Mouse (Mus musculus): ENCODE results near the gene 4930535I16Rik. TPM values are rescaled to one million over a fixed set of nuclear protein-coding genes. Genes with fewer than 3 reads are reported as not detected.
"Not testable (repeated sequence)": the region's sequence is repeated elsewhere in the genome, so short reads cannot be mapped to it uniquely, and the experiment has no call there.

The 4930535I16Rik gene
- not detected in 2 replicates for polyA plus RNA-seq (2016; fragmentation: Nextera tagmentation; extraction: Ambion mirVana)

DNA sequence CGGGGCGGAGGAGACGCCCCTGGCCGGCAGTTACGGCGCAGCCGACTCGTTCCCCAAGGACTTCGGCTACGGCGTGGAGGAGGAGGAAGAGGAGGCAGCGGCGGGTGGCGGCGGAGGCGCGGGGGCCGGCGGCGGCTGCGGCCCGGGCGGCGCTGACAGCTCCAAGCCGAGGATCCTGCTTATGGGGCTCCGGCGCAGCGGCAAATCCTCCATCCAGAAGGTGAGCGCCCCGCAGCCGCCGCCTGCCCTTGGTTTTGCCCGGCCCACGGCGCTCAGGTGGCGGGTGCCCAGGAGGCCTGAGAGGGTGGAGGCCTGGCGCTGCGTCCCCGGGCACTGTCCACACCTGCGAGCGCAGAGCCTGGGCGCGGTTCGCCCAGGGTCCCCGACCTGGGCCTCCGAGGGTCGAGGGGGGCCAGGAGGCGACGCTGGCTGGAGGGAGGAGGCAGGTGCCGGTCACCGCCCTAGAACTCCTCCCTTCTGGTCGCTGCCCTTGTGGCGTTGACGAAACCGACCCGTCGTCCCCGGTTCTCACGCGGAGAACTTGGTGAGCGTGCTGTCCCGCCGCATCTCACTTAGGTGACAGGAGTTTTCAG is at the start of gene 4930535I16Rik:
Gene 4930535I16Rik (minus strand): TSS at position 475 of the 593 bp plus-strand sequence.
- H3K4me1 ChIP-seq = peaks cover 26% of the 10 kb centered on the region
- WGBS = under 1% methylated on average over 54 of the region's 63 CpGs
- peak; percentile 58 for DNase-seq (ENCODE audit: low spot score)
- H3K9me3 ChIP-seq (replicated peaks) = no peaks in the 10 kb centered on the region
- H3K36me3 ChIP-seq = peaks cover 43% of the 10 kb centered on the region
- H3K27ac ChIP-seq = peak within 1 kb of the TSS; percentile 91
- H3K4me3 ChIP-seq = peak within 1 kb of the TSS; percentile 95
- no peaks in the 10 kb centered on the region for H3K27me3 ChIP-seq (ENCODE audit: low read depth, poor library complexity, severe bottlenecking)

DNA sequence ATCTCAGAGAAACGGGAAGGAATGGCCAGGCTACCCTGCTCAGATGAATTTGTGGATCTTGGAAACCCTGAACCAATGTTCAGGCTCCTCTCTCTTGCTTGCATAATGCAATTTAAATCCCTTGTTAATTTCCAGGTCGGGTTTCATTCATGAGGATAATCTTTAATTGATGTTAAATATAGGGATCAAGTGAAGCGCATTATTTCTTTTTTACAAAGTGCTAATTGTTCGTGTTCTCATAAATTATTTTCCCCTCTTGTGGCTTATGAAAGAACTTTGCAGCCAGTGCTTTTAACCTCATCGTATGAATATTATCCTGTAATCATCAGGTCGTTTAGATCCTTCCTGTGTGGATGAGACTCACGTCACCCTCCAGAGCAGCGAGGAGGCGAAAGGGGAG is 44.9 kb upstream of the 4930535I16Rik start:
- 80% methylated on average over 9 of the region's 9 CpGs for WGBS
- Histone ChIP-seq H3K9me3 (replicated peaks) (no peaks in the 10 kb centered on the region), H3K27ac (no peak overlapping the region), H3K27me3 (ENCODE audit: low read depth, poor library complexity, severe bottlenecking) (peaks cover 33% of the 10 kb centered on the region), H3K36me3 (no peaks in the 10 kb centered on the region), H3K4me1 (peaks cover 10% of the 10 kb centered on the region), H3K4me3 (no peak overlapping the region)
- DNase-seq (ENCODE audit: low spot score) = no peak

DNA sequence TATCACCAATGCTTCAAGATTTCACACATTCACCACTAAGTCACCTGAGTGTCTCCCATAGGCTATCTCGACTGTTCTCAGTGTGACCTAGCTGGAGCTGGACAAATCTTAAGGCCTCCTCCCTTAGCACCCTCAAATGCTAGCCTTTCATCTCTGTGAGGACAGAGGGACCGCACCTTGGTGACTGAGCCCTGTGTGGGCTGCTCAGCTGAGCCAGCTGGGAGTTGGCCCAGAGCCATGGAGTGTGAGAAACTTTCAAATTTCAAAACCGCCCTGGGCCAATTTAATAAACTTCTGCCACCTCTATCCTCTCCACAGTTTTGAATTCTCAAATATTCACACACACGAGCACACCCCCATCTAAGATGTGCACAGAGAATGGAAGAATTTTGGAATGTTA is 43.1 kb upstream of the 4930535I16Rik start:
- Histone ChIP-seq H3K27me3 (ENCODE audit: low read depth, poor library complexity, severe bottlenecking) (peaks cover 50% of the 10 kb centered on the region), H3K27ac (no peak overlapping the region), H3K36me3 (no peaks in the 10 kb centered on the region), H3K4me1 (peaks cover 15% of the 10 kb centered on the region), H3K4me3 (no peak overlapping the region), H3K9me3 (replicated peaks) (no peaks in the 10 kb centered on the region)
- no peak for DNase-seq (ENCODE audit: low spot score)
- 77% methylated on average over 4 of the region's 4 CpGs for WGBS

DNA sequence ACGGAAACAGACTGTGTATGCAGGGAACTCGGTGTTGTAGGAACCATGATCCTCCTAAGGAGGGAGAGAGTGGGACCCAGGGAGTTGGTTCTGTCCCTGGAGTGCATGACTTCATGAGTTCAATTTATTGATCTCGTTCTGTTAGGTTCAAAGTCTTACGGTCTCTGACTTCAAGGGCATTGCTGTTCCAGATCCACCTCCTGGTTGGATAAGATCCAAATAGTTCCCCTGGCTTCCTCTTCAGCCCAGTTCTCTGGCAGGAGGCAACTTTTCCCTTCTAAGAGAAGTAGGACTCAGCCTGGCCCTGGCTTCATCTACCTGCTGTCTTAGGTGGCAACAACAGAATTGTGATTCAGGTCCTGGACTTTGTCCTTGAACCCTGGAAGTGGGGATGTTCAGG is 40.1 kb upstream of the 4930535I16Rik start:
- Histone ChIP-seq H3K4me1 (peaks cover 15% of the 10 kb centered on the region), H3K9me3 (replicated peaks) (no peaks in the 10 kb centered on the region), H3K4me3 (no peak overlapping the region), H3K27me3 (ENCODE audit: low read depth, poor library complexity, severe bottlenecking) (peaks cover 50% of the 10 kb centered on the region), H3K27ac (no peak overlapping the region), H3K36me3 (no peaks in the 10 kb centered on the region)
- 74% methylated on average over 4 of the region's 4 CpGs for WGBS
- no peak for DNase-seq (ENCODE audit: low spot score)

DNA sequence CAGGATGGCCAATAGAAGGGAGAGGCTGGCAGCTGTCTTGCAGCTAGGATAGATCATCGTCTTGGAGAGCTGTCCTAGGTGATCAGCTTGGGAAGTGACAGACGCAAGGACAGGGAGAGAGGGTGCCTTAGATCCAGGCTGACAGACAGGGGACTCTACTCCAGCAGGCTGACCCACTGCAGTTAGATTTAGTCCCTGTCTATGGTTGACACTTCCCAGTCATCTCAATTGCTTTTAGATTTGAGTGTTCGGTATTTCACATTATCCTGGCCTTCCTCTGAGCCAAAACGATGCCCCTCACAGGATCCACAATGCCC is 39.6 kb upstream of the 4930535I16Rik start:
- H3K36me3 ChIP-seq = no peaks in the 10 kb centered on the region
- WGBS = 58% methylated on average over 4 of the region's 4 CpGs
- H3K27me3 ChIP-seq (ENCODE audit: low read depth, poor library complexity, severe bottlenecking) = peaks cover 50% of the 10 kb centered on the region
- no peak for DNase-seq (ENCODE audit: low spot score)
- H3K4me1 ChIP-seq = peaks cover 15% of the 10 kb centered on the region
- no peak overlapping the region for H3K27ac ChIP-seq
- H3K9me3 ChIP-seq (replicated peaks) = no peaks in the 10 kb centered on the region
- H3K4me3 ChIP-seq = no peak overlapping the region

DNA sequence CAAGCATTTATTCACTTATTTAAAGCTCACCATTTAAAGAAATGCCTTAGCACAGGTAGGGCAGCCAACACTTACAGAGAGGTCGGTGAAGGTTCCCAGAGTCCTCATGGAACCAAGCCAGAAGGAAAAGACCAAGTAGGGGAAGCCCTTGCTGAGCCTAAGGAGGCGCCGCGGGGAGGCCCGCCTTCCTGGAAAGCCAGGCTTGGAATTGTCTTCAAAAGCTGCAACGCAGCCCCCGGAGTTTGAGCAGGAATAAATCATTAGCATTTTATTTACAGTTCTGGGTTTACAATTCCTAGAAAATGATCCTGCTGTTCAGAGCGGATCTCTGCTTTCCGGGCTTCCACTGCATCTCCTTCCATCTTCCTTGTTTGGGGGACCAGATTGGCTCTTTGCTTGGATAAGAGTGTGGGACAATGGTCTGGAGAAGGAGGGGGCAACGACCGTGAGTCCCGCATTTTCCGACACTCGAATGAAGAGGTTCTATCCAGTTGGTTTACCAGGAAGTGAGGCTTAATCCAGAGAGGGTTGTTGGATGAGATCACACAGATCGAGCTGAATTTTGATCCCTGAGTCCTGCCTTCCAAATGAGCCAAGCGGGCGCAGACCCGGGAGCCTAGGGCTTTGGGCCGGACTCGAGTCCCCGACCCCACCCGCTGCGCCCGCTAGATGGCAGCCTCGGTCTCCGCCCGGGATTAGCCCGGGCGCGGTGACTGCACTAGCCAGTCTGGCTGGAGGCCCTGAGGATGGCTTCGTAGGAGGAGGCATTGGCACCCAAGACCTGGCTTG is 39.1 kb upstream of the 4930535I16Rik start:
- Histone ChIP-seq H3K4me1 (peaks cover 15% of the 10 kb centered on the region), H3K4me3 (peak overlapping the region; percentile 38), H3K27me3 (ENCODE audit: low read depth, poor library complexity, severe bottlenecking) (peaks cover 53% of the 10 kb centered on the region), H3K36me3 (no peaks in the 10 kb centered on the region), H3K27ac (no peak overlapping the region), H3K9me3 (replicated peaks) (no peaks in the 10 kb centered on the region)
- DNase-seq (ENCODE audit: low spot score) = peak; percentile 93
- whole genome bisulfite sequencing = 9% methylated on average over 31 of the region's 31 CpGs

DNA sequence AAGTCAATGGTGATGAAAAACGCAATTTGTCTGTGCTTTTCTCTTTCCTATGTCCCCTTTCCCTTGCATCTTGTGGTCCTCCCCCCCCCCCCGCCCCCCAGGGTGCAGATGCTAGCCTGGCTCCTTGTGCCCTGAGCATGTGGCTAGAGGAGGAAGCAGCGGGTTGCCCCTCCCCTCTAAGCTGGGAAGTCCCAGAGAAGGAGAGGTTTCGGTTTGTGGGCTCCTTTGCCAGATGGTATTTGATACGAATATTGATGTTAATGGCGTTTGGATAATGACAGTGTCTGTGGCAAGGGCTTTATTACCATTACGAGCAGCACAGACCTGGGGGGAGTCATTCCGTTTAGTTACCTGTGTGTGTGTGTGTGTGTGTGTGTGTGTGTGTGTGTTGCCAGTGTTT is 34.2 kb upstream of the 4930535I16Rik start:
- no peak for DNase-seq (ENCODE audit: low spot score)
- H3K27me3 ChIP-seq (ENCODE audit: low read depth, poor library complexity, severe bottlenecking) = peaks cover 40% of the 10 kb centered on the region
- no peak overlapping the region for H3K4me3 ChIP-seq
- 0 out of 2 replicates have a peak, but pooled peaks cover 5% of the 10 kb centered on the region for H3K4me1 ChIP-seq
- H3K27ac ChIP-seq = no peak overlapping the region
- WGBS = 49% methylated on average over 8 of the region's 8 CpGs
- H3K9me3 ChIP-seq (replicated peaks) = no peaks in the 10 kb centered on the region
- H3K36me3 ChIP-seq = no peaks in the 10 kb centered on the region

DNA sequence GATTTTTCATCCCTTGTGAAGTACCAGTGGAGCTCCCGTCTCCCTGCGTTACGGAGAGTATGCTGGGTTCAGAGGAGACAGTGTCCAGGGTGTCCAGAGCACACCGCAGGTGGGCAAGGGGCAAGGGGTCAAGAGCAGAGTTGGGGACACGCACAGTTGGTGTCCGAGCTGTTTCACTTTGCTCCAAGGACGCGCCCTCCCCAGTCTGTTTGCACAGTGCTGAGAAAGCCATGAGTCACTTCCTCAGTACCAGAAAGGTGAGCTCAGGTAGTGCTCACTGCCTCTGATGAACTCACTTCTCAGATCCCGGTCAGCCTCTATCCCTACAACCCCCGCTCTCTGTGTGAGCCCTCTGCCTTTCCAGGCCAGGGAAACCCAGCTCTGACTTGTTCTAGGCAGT is 31.8 kb upstream of the 4930535I16Rik start:
- H3K4me1 ChIP-seq = no peaks in the 10 kb centered on the region
- H3K36me3 ChIP-seq = no peaks in the 10 kb centered on the region

DNA sequence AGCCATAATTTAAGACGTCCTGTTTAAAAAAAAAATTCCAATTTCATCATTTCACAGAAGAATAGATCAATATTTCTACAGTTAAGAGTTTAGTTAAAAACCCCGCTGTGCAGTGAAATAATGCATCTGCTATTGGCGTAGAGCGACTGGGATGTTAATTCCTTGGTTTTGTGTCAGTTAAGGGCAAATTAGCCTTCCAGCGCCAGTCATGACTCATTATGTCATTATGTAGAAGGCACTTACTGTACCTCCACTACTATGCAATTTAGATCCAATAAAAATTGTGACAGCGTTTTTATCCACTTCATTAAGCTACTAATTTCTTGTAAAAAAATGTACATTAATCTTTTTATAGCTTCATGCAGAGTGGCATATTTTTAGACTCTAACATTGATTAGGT is 31.1 kb upstream of the 4930535I16Rik start:
- Histone ChIP-seq H3K27me3 (ENCODE audit: low read depth, poor library complexity, severe bottlenecking) (peaks cover 22% of the 10 kb centered on the region; the same call in 1 of the 2 replicates), H3K9me3 (replicated peaks) (no peaks in the 10 kb centered on the region), H3K36me3 (no peaks in the 10 kb centered on the region), H3K4me1 (no peaks in the 10 kb centered on the region), H3K27ac (no peak overlapping the region), H3K4me3 (no peak overlapping the region)
- WGBS = 93% methylated on average over 6 of the region's 6 CpGs
- DNase-seq (ENCODE audit: low spot score) = no peak

More for the DNA sequence above, 31.8 kb upstream of the 4930535I16Rik start:
- H3K27ac ChIP-seq = no peak overlapping the region
- WGBS = 84% methylated on average over 10 of the region's 10 CpGs
- H3K4me3 ChIP-seq = no peak overlapping the region
- DNase-seq (ENCODE audit: low spot score) = no peak
- peaks cover 22% of the 10 kb centered on the region; the same call in 1 of the 2 replicates for H3K27me3 ChIP-seq (ENCODE audit: low read depth, poor library complexity, severe bottlenecking)
- no peaks in the 10 kb centered on the region for H3K9me3 ChIP-seq (replicated peaks)

DNA sequence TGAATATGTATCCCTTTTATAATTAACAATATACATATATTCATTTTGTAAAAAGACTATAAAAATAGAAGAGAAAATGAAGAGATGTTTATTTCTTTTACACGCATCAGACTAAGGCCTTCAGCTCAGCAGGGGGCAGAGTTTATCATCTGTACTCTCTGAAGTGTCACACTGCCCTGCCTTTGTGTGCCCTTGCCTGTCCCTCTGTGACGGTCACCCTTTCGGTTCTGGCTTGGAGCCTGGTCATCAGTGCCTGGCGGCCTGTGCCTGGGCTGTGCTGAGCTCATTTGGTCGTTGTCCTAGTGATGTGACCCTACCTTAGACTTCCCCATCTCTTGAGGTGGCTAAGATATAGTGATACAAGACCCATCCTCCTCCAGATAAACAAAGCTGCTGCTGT is 29.3 kb upstream of the 4930535I16Rik start:
- 69% methylated on average over 5 of the region's 5 CpGs for WGBS
- no peak overlapping the region for H3K4me3 ChIP-seq

DNA sequence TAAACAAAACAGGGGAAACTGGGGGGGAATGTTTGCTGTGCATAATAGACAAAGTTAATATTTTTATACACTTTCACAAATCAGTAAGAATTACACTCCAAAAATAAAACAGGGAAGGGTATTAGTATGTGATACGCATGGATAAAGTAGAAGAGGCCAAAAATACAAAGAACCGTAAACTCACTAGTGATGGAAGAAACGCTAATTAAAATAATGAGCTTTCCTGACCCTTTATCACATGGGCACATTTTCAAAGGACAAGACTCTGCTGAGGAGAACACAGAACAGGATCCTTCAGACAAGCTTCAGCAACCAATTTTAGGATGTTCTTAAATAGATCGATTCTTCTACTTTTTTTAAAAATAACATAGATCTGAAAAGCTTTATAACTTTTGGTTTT is 28.9 kb upstream of the 4930535I16Rik start:
- DNase-seq (ENCODE audit: low spot score) = no peak
- Histone ChIP-seq H3K9me3 (replicated peaks) (no peaks in the 10 kb centered on the region), H3K27ac (no peak overlapping the region), H3K4me1 (no peaks in the 10 kb centered on the region), H3K4me3 (no peak overlapping the region), H3K36me3 (no peaks in the 10 kb centered on the region), H3K27me3 (ENCODE audit: low read depth, poor library complexity, severe bottlenecking) (peaks cover 10% of the 10 kb centered on the region; the same call in 1 of the 2 replicates)
- WGBS = 88% methylated on average over 4 of the region's 4 CpGs

More for the DNA sequence above, 29.3 kb upstream of the 4930535I16Rik start:
- Histone ChIP-seq H3K4me1 (no peaks in the 10 kb centered on the region), H3K27me3 (ENCODE audit: low read depth, poor library complexity, severe bottlenecking) (peaks cover 14% of the 10 kb centered on the region; the same call in 1 of the 2 replicates), H3K36me3 (no peaks in the 10 kb centered on the region), H3K9me3 (replicated peaks) (no peaks in the 10 kb centered on the region), H3K27ac (no peak overlapping the region)
- no peak for DNase-seq (ENCODE audit: low spot score)

DNA sequence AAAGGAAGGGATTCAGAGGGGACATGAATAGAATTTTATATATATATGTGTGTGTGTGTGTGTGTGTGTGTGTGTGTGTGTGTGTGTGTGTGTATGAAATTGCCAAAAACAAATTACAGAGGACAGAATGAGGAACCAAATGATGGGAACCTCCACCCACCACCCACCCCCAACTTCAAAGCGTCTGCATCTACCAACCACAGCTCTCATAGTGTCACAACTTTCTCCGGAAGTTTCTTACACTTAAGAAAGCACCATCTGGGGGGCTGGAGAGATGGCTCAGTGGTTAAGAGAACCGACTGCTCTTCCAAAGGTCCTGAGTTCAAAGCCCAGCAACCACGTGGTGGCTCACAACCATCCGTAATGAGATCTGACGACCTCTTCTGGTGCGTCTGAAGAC is 23.1 kb upstream of the 4930535I16Rik start:
- H3K36me3 ChIP-seq = peaks cover 13% of the 10 kb centered on the region
- H3K27me3 ChIP-seq (ENCODE audit: low read depth, poor library complexity, severe bottlenecking); H3K27ac ChIP-seq; DNase-seq (ENCODE audit: low spot score); H3K4me3 ChIP-seq; H3K9me3 ChIP-seq (replicated peaks); H3K4me1 ChIP-seq: not testable (repeated sequence)
- 77% methylated on average over 7 of the region's 7 CpGs for WGBS

DNA sequence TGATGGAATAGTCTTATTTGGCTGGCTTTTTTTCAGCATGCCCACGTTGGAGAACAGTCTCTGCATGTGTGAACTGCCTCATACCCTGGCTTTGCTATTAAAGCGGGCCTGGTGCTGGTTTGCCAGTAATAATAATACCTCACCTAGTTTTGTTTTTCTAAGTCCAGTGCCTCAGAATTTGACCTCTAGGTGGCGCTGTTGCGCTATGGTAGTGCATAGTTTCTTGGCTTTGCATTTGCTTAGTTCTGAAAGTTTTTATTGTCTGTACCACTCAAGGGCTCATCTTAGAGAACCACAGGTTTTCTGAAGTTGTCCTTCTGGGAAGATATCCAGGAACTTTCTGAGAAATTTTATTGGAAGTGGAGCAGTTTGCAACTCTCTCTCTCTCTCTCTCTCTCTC is 22.0 kb upstream of the 4930535I16Rik start:
- H3K27ac ChIP-seq = no peak overlapping the region
- H3K4me1 ChIP-seq = no peaks in the 10 kb centered on the region
- 5% methylated on average over 4 of the region's 4 CpGs for WGBS
- H3K9me3 ChIP-seq (replicated peaks) = no peaks in the 10 kb centered on the region
- DNase-seq (ENCODE audit: low spot score) = peak; percentile 84
- H3K36me3 ChIP-seq = peaks cover 23% of the 10 kb centered on the region
- H3K27me3 ChIP-seq (ENCODE audit: low read depth, poor library complexity, severe bottlenecking) = no peaks in the 10 kb centered on the region
- no peak overlapping the region for H3K4me3 ChIP-seq
